Mouse (Mus musculus): Measurements from ENCODE around the gene Ncor2.

Gene Ncor2

GRCm38 (mm10) chr5:125125219-125125618, 53.8 kb downstream of the Ncor2 start:
- no peak for DNase-seq

GRCm38 (mm10) chr5:125124002-125124401, 55.0 kb downstream of the Ncor2 start:
- DNase-seq = no peak

- DNase-seq = no peak
These were observed 55.8 kb downstream of the Ncor2 start for GRCm38 (mm10) chr5:125123206-125123605.

GRCm38 (mm10) chr5:125122546-125122945, 56.5 kb downstream of the Ncor2 start:
- DNase-seq = no peak

- DNase-seq = no peak
These were observed 57.0 kb downstream of the Ncor2 start for GRCm38 (mm10) chr5:125122049-125122448.

- no peak for DNase-seq
These were observed 58.3 kb downstream of the Ncor2 start for GRCm38 (mm10) chr5:125120517-125121303.

GRCm38 (mm10) chr5:125117238-125117637, 61.8 kb downstream of the Ncor2 start:
- no peak for DNase-seq

GRCm38 (mm10) chr5:125113029-125113428, 66.0 kb downstream of the Ncor2 start:
- DNase-seq = no peak

- DNase-seq = no peak
These were observed 66.4 kb downstream of the Ncor2 start for GRCm38 (mm10) chr5:125112588-125112987.

- DNase-seq = no peak
These were observed 67.9 kb downstream of the Ncor2 start for GRCm38 (mm10) chr5:125111137-125111536.

- no peak for DNase-seq
These were observed 68.3 kb downstream of the Ncor2 start for GRCm38 (mm10) chr5:125110722-125111121.

GRCm38 (mm10) chr5:125110196-125110595, 68.8 kb downstream of the Ncor2 start:
- no peak for DNase-seq

- DNase-seq = no peak
These were observed 71.9 kb downstream of the Ncor2 start for GRCm38 (mm10) chr5:125107011-125107651.

- DNase-seq = no peak
These were observed 72.8 kb downstream of the Ncor2 start for GRCm38 (mm10) chr5:125106191-125106590.

GRCm38 (mm10) chr5:125104841-125105240, 74.2 kb downstream of the Ncor2 start:
- no peak for DNase-seq

- DNase-seq = no peak
These were observed 75.6 kb downstream of the Ncor2 start for GRCm38 (mm10) chr5:125103396-125103795.

- DNase-seq = no peak
These were observed 76.1 kb downstream of the Ncor2 start for GRCm38 (mm10) chr5:125102907-125103306.

- no peak for DNase-seq
These were observed 76.7 kb downstream of the Ncor2 start for GRCm38 (mm10) chr5:125102352-125102751.

- no peak for DNase-seq
These were observed 79.2 kb downstream of the Ncor2 start for GRCm38 (mm10) chr5:125099785-125100350.

GRCm38 (mm10) chr5:125098692-125099091, 80.3 kb downstream of the Ncor2 start:
- no peak for DNase-seq

- no peak for DNase-seq
These were observed 82.7 kb downstream of the Ncor2 start for GRCm38 (mm10) chr5:125096368-125096767.

- DNase-seq = no peak
These were observed 83.4 kb downstream of the Ncor2 start for GRCm38 (mm10) chr5:125095525-125096175.

GRCm38 (mm10) chr5:125093795-125094194, 85.2 kb downstream of the Ncor2 start:
- no peak for DNase-seq

- no peak for DNase-seq
These were observed 90.9 kb downstream of the Ncor2 start for GRCm38 (mm10) chr5:125088076-125088475.

All from right cerebral cortex, postnatal 25 days (tissue).